ENCODE assay signal across 14 mouse cellular contexts in genomic region chr3:96163040-96163439, GRCm38 (mm10). TPM values are rescaled to one million over a fixed set of nuclear protein-coding genes. Genes with fewer than 3 reads are reported as not detected.
A peak's percentile ranks its signal among the peaks of the same experiment; 100 is the strongest.
DNase-seq lines count a peak whose midpoint lies in the region; ATAC-seq lines count a peak whose summit lies in the region.
"Had no signal": no experiment of that assay in that cellular context is flagged by ENCODE, and none has a peak within 500 bp of the region (broad histone marks: within the 10 kb centered on the region; RNA-seq: fewer than 3 reads in every experiment).

No protein-coding gene starts in this region.

- ATAC-seq in hindbrain, embryonic 13.5 days (ENCODE audit: low FRiP score), result no peak
- no peak for ATAC-seq in midbrain, embryonic 16.5 days
- ATAC-seq in intestine, embryonic 14.5 days (replicated peaks; ENCODE audit: low FRiP score, low TSS enrichment, low read depth), result no peak
- ATAC-seq in neural tube, embryonic 15.5 days (ENCODE audit: low FRiP score), result no peak
- no peak for ATAC-seq in megakaryocyte-erythroid progenitor cell, adult 5-6 weeks (replicated peaks; ENCODE audit: low FRiP score, low TSS enrichment, poor library complexity, severe bottlenecking)

- H3K36me3 ChIP-seq in hindbrain, embryonic 13.5 days, result peaks cover 1% of the 10 kb centered on the region; the same call in 1 of the 2 replicates
- H3K36me3 ChIP-seq in hindbrain, embryonic 10.5 days, result peaks cover 3% of the 10 kb centered on the region; the same call in 1 of the 2 replicates
- H3K36me3 ChIP-seq in midbrain, embryonic 16.5 days (ENCODE audit: control insufficient read depth, insufficient read depth, low read length), result no peaks in the 10 kb centered on the region
- no peaks in the 10 kb centered on the region for H3K36me3 ChIP-seq in midbrain, embryonic 10.5 days
- peaks cover 10% of the 10 kb centered on the region; the same call in 1 of the 2 replicates for H3K36me3 ChIP-seq in intestine, embryonic 14.5 days (ENCODE audit: control insufficient read depth, insufficient read depth, low read length)
- H3K36me3 ChIP-seq in neural tube, embryonic 15.5 days, result no peaks in the 10 kb centered on the region
- H3K36me3 ChIP-seq: forebrain, embryonic 15.5 days had no signal

- H3K4me2 ChIP-seq in hindbrain, embryonic 13.5 days, result peak overlapping the region; percentile 88
- peak overlapping the region; percentile 89; the same call in 1 of the 2 replicates for H3K4me2 ChIP-seq in midbrain, embryonic 16.5 days (ENCODE audit: low read length)
- peak overlapping the region; percentile 96 for H3K4me2 ChIP-seq in intestine, embryonic 14.5 days (ENCODE audit: low read length)
- peak overlapping the region; percentile 97 for H3K4me2 ChIP-seq in neural tube, embryonic 15.5 days

- peaks cover 5% of the 10 kb centered on the region; the same call in 1 of the 2 replicates for H3K27me3 ChIP-seq in hindbrain, embryonic 13.5 days
- H3K27me3 ChIP-seq in hindbrain, embryonic 10.5 days (ENCODE audit: insufficient read depth, poor library complexity, severe bottlenecking), result no peaks in the 10 kb centered on the region
- no peaks in the 10 kb centered on the region for H3K27me3 ChIP-seq in midbrain, embryonic 16.5 days (ENCODE audit: control insufficient read depth, insufficient read depth, low read depth, low read length)
- H3K27me3 ChIP-seq in midbrain, embryonic 10.5 days (ENCODE audit: low read depth, poor library complexity, severe bottlenecking), result 0 out of 2 replicates have a peak, but pooled peaks cover 4% of the 10 kb centered on the region
- H3K27me3 ChIP-seq in intestine, embryonic 14.5 days (replicated peaks; ENCODE audit: control insufficient read depth, insufficient read depth, low read length), result no peaks in the 10 kb centered on the region
- no peaks in the 10 kb centered on the region for H3K27me3 ChIP-seq in neural tube, embryonic 15.5 days (replicated peaks)
- H3K27me3 ChIP-seq: forebrain, embryonic 15.5 days had no signal

- no peak overlapping the region for H3K9ac ChIP-seq in hindbrain, embryonic 13.5 days
- H3K9ac ChIP-seq in midbrain, embryonic 16.5 days (ENCODE audit: low read depth, low read length), result no peak overlapping the region
- peak overlapping the region; percentile 65; the same call in 1 of the 2 replicates for H3K9ac ChIP-seq in intestine, embryonic 14.5 days (ENCODE audit: low read length)
- H3K9ac ChIP-seq in neural tube, embryonic 15.5 days (replicated peaks), result no peak overlapping the region

- H3K27ac ChIP-seq in hindbrain, embryonic 13.5 days, result no peak overlapping the region
- H3K27ac ChIP-seq in hindbrain, embryonic 10.5 days, result no peak overlapping the region
- H3K27ac ChIP-seq in midbrain, embryonic 16.5 days (ENCODE audit: low read length), result no peak overlapping the region
- no peak overlapping the region for H3K27ac ChIP-seq in midbrain, embryonic 10.5 days (replicated peaks)
- 0 out of 2 replicates have a peak overlapping the region, but pooled peaks have one; percentile 87 for H3K27ac ChIP-seq in intestine, embryonic 14.5 days (ENCODE audit: low read depth)
- no peak overlapping the region for H3K27ac ChIP-seq in neural tube, embryonic 15.5 days (replicated peaks)
- H3K27ac ChIP-seq: forebrain, embryonic 15.5 days had no signal

- no peak overlapping the region for H3K4me3 ChIP-seq in hindbrain, embryonic 13.5 days
- no peak overlapping the region for H3K4me3 ChIP-seq in hindbrain, embryonic 10.5 days
- H3K4me3 ChIP-seq in midbrain, embryonic 16.5 days (ENCODE audit: low read depth, low read length), result no peak overlapping the region
- no peak overlapping the region for H3K4me3 ChIP-seq in midbrain, embryonic 10.5 days
- H3K4me3 ChIP-seq in intestine, embryonic 14.5 days (ENCODE audit: low read depth, low read length), result peak overlapping the region; percentile 65
- H3K4me3 ChIP-seq in neural tube, embryonic 15.5 days (replicated peaks), result peak overlapping the region; percentile 49

- peaks cover 29% of the 10 kb centered on the region for H3K4me1 ChIP-seq in hindbrain, embryonic 13.5 days (replicated peaks)
- peaks cover 29% of the 10 kb centered on the region for H3K4me1 ChIP-seq in hindbrain, embryonic 10.5 days (replicated peaks)
- peaks cover 16% of the 10 kb centered on the region for H3K4me1 ChIP-seq in midbrain, embryonic 16.5 days (ENCODE audit: control insufficient read depth, insufficient read depth, low read length)
- H3K4me1 ChIP-seq in midbrain, embryonic 10.5 days, result peaks cover 27% of the 10 kb centered on the region
- H3K4me1 ChIP-seq in intestine, embryonic 14.5 days (replicated peaks; ENCODE audit: control insufficient read depth, insufficient read depth, low read length), result peaks cover 23% of the 10 kb centered on the region
- peaks cover 32% of the 10 kb centered on the region for H3K4me1 ChIP-seq in neural tube, embryonic 15.5 days

- no peaks in the 10 kb centered on the region for H3K9me3 ChIP-seq in hindbrain, embryonic 13.5 days
- H3K9me3 ChIP-seq in hindbrain, embryonic 10.5 days, result no peaks in the 10 kb centered on the region
- H3K9me3 ChIP-seq in midbrain, embryonic 16.5 days (replicated peaks; ENCODE audit: control insufficient read depth, low read length, poor library complexity, severe bottlenecking), result no peaks in the 10 kb centered on the region
- H3K9me3 ChIP-seq in midbrain, embryonic 10.5 days (replicated peaks), result no peaks in the 10 kb centered on the region
- no peaks in the 10 kb centered on the region for H3K9me3 ChIP-seq in intestine, embryonic 14.5 days (ENCODE audit: control insufficient read depth, low read length)
- no peaks in the 10 kb centered on the region for H3K9me3 ChIP-seq in neural tube, embryonic 15.5 days (replicated peaks)
- H3K9me3 ChIP-seq: forebrain, embryonic 15.5 days had no signal

- DNase-seq in hindbrain, embryonic 10.5 days (ENCODE audit: low spot score), result no peak
- DNase-seq in midbrain, embryonic 10.5 days (ENCODE audit: low spot score), result no peak
- no peak for DNase-seq in intestine, embryonic 14.5 days (ENCODE audit: low spot score)
- no peak for DNase-seq in spleen, postnatal 14 days (ENCODE audit: low spot score in 2 of 2)
- DNase-seq: cerebellum, postnatal 25 days; heart, adult 18-20 months; kidney, postnatal 25 days; lung, postnatal 4 days had no signal

- 88% methylated on average over 6 of the region's 6 CpGs for WGBS in hindbrain, embryonic 13.5 days
- WGBS in hindbrain, embryonic 10.5 days, result 93% methylated on average over 6 of the region's 6 CpGs
- WGBS in midbrain, embryonic 16.5 days, result 88% methylated on average over 6 of the region's 6 CpGs
- WGBS in midbrain, embryonic 10.5 days, result 90% methylated on average over 6 of the region's 6 CpGs
- 85% methylated on average over 6 of the region's 6 CpGs for WGBS in intestine, embryonic 14.5 days
- WGBS in neural tube, embryonic 15.5 days, result 89% methylated on average over 6 of the region's 6 CpGs

RNA-seq across cellular contexts. Expression of gene Mtmr11, which starts 1.2 kb away (rescaled TPM):
- 11.5 and 12.8 TPM in 2 replicates for polyA plus RNA-seq in hindbrain, embryonic 13.5 days (2015; fragmentation: Nextera tagmentation; extraction: Ambion mirVana)
- polyA plus RNA-seq in hindbrain, embryonic 10.5 days (2016; fragmentation: Nextera tagmentation; extraction: Ambion mirVana), result 10.4 and 11.4 TPM in 2 replicates
- 7.8 and 15.1 TPM in 2 replicates for polyA plus RNA-seq in midbrain, embryonic 16.5 days (2015; fragmentation: Nextera tagmentation; extraction: Ambion mirVana)
- polyA plus RNA-seq in midbrain, embryonic 10.5 days (2016; fragmentation: Nextera tagmentation; extraction: Ambion mirVana), result 7.8 and 9.6 TPM in 2 replicates
- 27.7 and 28.8 TPM in 2 replicates for polyA plus RNA-seq in intestine, embryonic 14.5 days (2014; fragmentation: Nextera tagmentation; extraction: Ambion mirVana)
- polyA plus RNA-seq in neural tube, embryonic 15.5 days (2015; fragmentation: Nextera tagmentation; extraction: Ambion mirVana), result 12.6 and 13.3 TPM in 2 replicates
- total RNA-seq in megakaryocyte-erythroid progenitor cell, adult 5-6 weeks (2014; fragmentation: Nextera tagmentation), result not detected in 2 replicates
- total RNA-seq in megakaryocyte-erythroid progenitor cell, adult 5-6 weeks (2017), result not detected in 2 replicates

RNA-seq across cellular contexts. Expression of gene Sf3b4, which starts 9.1 kb away (rescaled TPM):
- 149 and 151 TPM in 2 replicates for polyA plus RNA-seq in hindbrain, embryonic 13.5 days (2015; fragmentation: Nextera tagmentation; extraction: Ambion mirVana)
- 250 and 259 TPM in 2 replicates for polyA plus RNA-seq in hindbrain, embryonic 10.5 days (2016; fragmentation: Nextera tagmentation; extraction: Ambion mirVana)
- 134 and 136 TPM in 2 replicates for polyA plus RNA-seq in midbrain, embryonic 16.5 days (2015; fragmentation: Nextera tagmentation; extraction: Ambion mirVana)
- 262 and 271 TPM in 2 replicates for polyA plus RNA-seq in midbrain, embryonic 10.5 days (2016; fragmentation: Nextera tagmentation; extraction: Ambion mirVana)
- 184 and 195 TPM in 2 replicates for polyA plus RNA-seq in intestine, embryonic 14.5 days (2014; fragmentation: Nextera tagmentation; extraction: Ambion mirVana)
- 127 and 150 TPM in 2 replicates for polyA plus RNA-seq in neural tube, embryonic 15.5 days (2015; fragmentation: Nextera tagmentation; extraction: Ambion mirVana)
- 139 and 173 TPM in 2 replicates for total RNA-seq in megakaryocyte-erythroid progenitor cell, adult 5-6 weeks (2014; fragmentation: Nextera tagmentation)
- total RNA-seq in megakaryocyte-erythroid progenitor cell, adult 5-6 weeks (2017), result 24.7 and 36.9 TPM in 2 replicates

RNA-seq across cellular contexts. Expression of gene Sv2a, which starts 17.9 kb away (rescaled TPM):
- 84.0 and 88.7 TPM in 2 replicates for polyA plus RNA-seq in hindbrain, embryonic 13.5 days (2015; fragmentation: Nextera tagmentation; extraction: Ambion mirVana)
- 3.7 and 15.3 TPM in 2 replicates for polyA plus RNA-seq in hindbrain, embryonic 10.5 days (2016; fragmentation: Nextera tagmentation; extraction: Ambion mirVana)
- 123 and 137 TPM in 2 replicates for polyA plus RNA-seq in midbrain, embryonic 16.5 days (2015; fragmentation: Nextera tagmentation; extraction: Ambion mirVana)
- polyA plus RNA-seq in midbrain, embryonic 10.5 days (2016; fragmentation: Nextera tagmentation; extraction: Ambion mirVana), result 3.1 and 8.8 TPM in 2 replicates
- 6.5 and 8.3 TPM in 2 replicates for polyA plus RNA-seq in intestine, embryonic 14.5 days (2014; fragmentation: Nextera tagmentation; extraction: Ambion mirVana)
- 110 and 136 TPM in 2 replicates for polyA plus RNA-seq in neural tube, embryonic 15.5 days (2015; fragmentation: Nextera tagmentation; extraction: Ambion mirVana)
- 1.0 TPM in 1 of 2 replicates, not detected in the other for total RNA-seq in megakaryocyte-erythroid progenitor cell, adult 5-6 weeks (2014; fragmentation: Nextera tagmentation)
- 0.30 TPM in 1 of 2 replicates, not detected in the other for total RNA-seq in megakaryocyte-erythroid progenitor cell, adult 5-6 weeks (2017)

RNA-seq across cellular contexts. Expression of gene Bola1, which starts 56.5 kb away (rescaled TPM):
- 64.0 and 65.6 TPM in 2 replicates for polyA plus RNA-seq in hindbrain, embryonic 13.5 days (2015; fragmentation: Nextera tagmentation; extraction: Ambion mirVana)
- polyA plus RNA-seq in hindbrain, embryonic 10.5 days (2016; fragmentation: Nextera tagmentation; extraction: Ambion mirVana), result 89.6 and 90.3 TPM in 2 replicates
- polyA plus RNA-seq in midbrain, embryonic 16.5 days (2015; fragmentation: Nextera tagmentation; extraction: Ambion mirVana), result 51.3 and 52.2 TPM in 2 replicates
- polyA plus RNA-seq in midbrain, embryonic 10.5 days (2016; fragmentation: Nextera tagmentation; extraction: Ambion mirVana), result 86.7 and 92.8 TPM in 2 replicates
- polyA plus RNA-seq in intestine, embryonic 14.5 days (2014; fragmentation: Nextera tagmentation; extraction: Ambion mirVana), result 74.2 and 79.5 TPM in 2 replicates
- 53.9 and 58.6 TPM in 2 replicates for polyA plus RNA-seq in neural tube, embryonic 15.5 days (2015; fragmentation: Nextera tagmentation; extraction: Ambion mirVana)
- 35.9 and 55.4 TPM in 2 replicates for total RNA-seq in megakaryocyte-erythroid progenitor cell, adult 5-6 weeks (2014; fragmentation: Nextera tagmentation)
- 39.3 and 44.8 TPM in 2 replicates for total RNA-seq in megakaryocyte-erythroid progenitor cell, adult 5-6 weeks (2017)

RNA-seq across cellular contexts. Expression of gene Hist2h2ab, which starts 56.6 kb away (rescaled TPM):
- polyA plus RNA-seq in hindbrain, embryonic 13.5 days (2015; fragmentation: Nextera tagmentation; extraction: Ambion mirVana), result 1.0 TPM in 1 of 2 replicates, not detected in the other
- not detected in 2 replicates for polyA plus RNA-seq in hindbrain, embryonic 10.5 days (2016; fragmentation: Nextera tagmentation; extraction: Ambion mirVana)
- not detected in 2 replicates for polyA plus RNA-seq in midbrain, embryonic 16.5 days (2015; fragmentation: Nextera tagmentation; extraction: Ambion mirVana)
- 0.98 TPM in 1 of 2 replicates, not detected in the other for polyA plus RNA-seq in midbrain, embryonic 10.5 days (2016; fragmentation: Nextera tagmentation; extraction: Ambion mirVana)
- 0.74 and 1.3 TPM in 2 replicates for polyA plus RNA-seq in intestine, embryonic 14.5 days (2014; fragmentation: Nextera tagmentation; extraction: Ambion mirVana)
- polyA plus RNA-seq in neural tube, embryonic 15.5 days (2015; fragmentation: Nextera tagmentation; extraction: Ambion mirVana), result 0.47 TPM in 1 of 2 replicates, not detected in the other
- 13.4 and 16.5 TPM in 2 replicates for total RNA-seq in megakaryocyte-erythroid progenitor cell, adult 5-6 weeks (2014; fragmentation: Nextera tagmentation)
- 180 and 196 TPM in 2 replicates for total RNA-seq in megakaryocyte-erythroid progenitor cell, adult 5-6 weeks (2017)
- polyA plus RNA-seq: neural tube, embryonic 11.5 days had no signal

Comparison
In these comparisons a context has a peak if more than half of its experiments do, and no peak if none do; other contexts are left out.
1. H3K4me3 ChIP-seq: peak in intestine, embryonic 14.5 days (single experiment) and neural tube, embryonic 15.5 days (single experiment); none in hindbrain, embryonic 13.5 days (single experiment), hindbrain, embryonic 10.5 days (single experiment), midbrain, embryonic 16.5 days (single experiment) and midbrain, embryonic 10.5 days (single experiment).
2. Peak in every context shown above with its lines, with median percentiles within 50 percentile points of each other: H3K4me2 ChIP-seq.